Mouse (Mus musculus): Measurements from ENCODE around the gene Kcng3. TPM values are rescaled to one million over a fixed set of nuclear protein-coding genes. Genes with fewer than 3 reads are reported as not detected.

Kcng3 gene
- polyA plus RNA-seq, 1 experiment, result 0.15 TPM

DNA sequence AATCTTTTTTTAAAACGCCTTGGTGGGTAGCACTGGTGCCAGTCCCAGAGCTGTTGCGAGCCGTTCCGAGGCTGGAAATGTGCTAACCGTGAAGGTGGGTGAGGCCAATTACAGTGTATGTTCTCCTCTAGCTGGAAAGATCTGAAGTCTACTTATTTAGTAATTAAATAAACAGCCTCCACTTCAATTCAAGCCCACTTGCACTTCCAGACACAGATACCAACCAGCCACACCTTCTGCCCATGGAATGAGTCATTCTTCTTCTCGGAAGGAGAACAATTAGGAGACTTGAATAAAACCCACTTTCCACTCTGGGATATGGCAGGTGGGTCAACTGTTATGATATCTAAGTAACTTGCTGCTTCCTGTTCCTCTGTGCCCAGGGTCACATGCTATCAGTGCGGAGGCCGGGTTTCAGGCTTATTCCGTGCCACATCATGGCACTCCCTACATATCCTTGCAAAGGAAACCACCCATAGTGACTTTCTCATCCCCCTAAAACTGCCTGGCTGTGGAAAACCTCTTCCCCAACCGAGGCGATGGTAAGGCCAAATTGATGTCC is 54.8 kb downstream of the Kcng3 start:
- Histone ChIP-seq H3K4me3 (replicated peaks; ENCODE audit: insufficient read depth, low read depth, low read length) (no peak overlapping the region), H3K27me3 (ENCODE audit: control insufficient read depth, insufficient read depth, low read length) (no peaks in the 10 kb centered on the region), H3K4me1 (ENCODE audit: control insufficient read depth, insufficient read depth, low read length) (no peaks in the 10 kb centered on the region; the same call in 1 of the 2 replicates), H3K27ac (ENCODE audit: insufficient read depth, low read length) (no peak overlapping the region)
- DNase-seq, result no peak
- WGBS, result 95% methylated on average over 11 of the region's 11 CpGs
- TF ChIP-seq CTCF (IDR thresholded peaks at IDR 0.05; ENCODE audit: borderline replicate concordance, insufficient read depth, low read depth, low read length) (no peak), POLR2A (IDR thresholded peaks at IDR 0.05; ENCODE audit: borderline replicate concordance, insufficient read depth, low read length) (no peak)

DNA sequence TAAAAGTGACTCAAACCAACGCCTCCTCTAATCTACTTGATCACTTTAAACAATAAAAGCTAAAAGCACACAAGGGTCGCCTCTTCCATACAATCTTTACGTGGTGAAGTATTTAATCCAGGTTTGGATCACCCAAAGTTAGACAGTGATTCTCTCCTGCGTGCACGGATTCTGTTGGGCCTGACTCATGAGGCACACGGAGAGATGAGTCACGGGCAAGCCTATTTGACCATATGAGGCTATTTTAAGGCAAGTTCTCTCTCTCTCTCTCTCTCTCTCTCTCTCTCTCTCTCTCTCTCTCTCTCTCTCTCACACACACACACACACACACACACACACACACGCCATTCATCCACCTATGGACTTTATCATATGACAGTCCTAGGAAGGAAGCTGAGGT is 57.1 kb downstream of the Kcng3 start:
- 93% methylated on average over 8 of the region's 8 CpGs for WGBS
- H3K4me3 ChIP-seq (replicated peaks; ENCODE audit: insufficient read depth, low read depth, low read length), result no peak overlapping the region
- H3K4me1 ChIP-seq (ENCODE audit: control insufficient read depth, insufficient read depth, low read length), result no peaks in the 10 kb centered on the region; the same call in 1 of the 2 replicates
- no peak for DNase-seq
- no peak overlapping the region for H3K27ac ChIP-seq (ENCODE audit: insufficient read depth, low read length)
- H3K27me3 ChIP-seq (ENCODE audit: control insufficient read depth, insufficient read depth, low read length), result no peaks in the 10 kb centered on the region
- no peak for TF ChIP-seq CTCF (IDR thresholded peaks at IDR 0.05; ENCODE audit: borderline replicate concordance, insufficient read depth, low read depth, low read length)
- no peak for TF ChIP-seq POLR2A (IDR thresholded peaks at IDR 0.05; ENCODE audit: borderline replicate concordance, insufficient read depth, low read length)

DNA sequence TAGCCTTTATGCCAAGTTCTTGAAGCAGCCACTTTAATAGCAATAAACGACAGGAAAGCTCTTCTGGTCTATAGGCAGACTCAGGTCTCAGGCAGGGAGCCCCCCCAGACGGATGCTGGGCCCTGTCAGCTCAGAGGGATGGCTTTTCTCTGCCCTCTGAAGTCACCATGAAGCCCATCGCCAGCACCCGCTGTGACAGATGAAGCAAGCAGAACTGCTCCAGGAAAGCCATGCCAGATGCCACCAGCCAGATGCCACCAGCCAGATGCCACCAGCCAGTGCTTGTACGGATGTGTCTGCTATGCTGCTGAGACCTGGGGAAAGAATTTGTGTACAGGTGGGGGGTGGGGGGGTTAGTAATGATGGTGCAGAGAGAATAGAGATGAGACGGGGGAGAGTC is 58.6 kb downstream of the Kcng3 start:
- no peak for TF ChIP-seq POLR2A (IDR thresholded peaks at IDR 0.05; ENCODE audit: borderline replicate concordance, insufficient read depth, low read length)
- TF ChIP-seq CTCF (IDR thresholded peaks at IDR 0.05; ENCODE audit: borderline replicate concordance, insufficient read depth, low read depth, low read length), result no peak
- 25% methylated on average over 6 of the region's 6 CpGs for WGBS
- DNase-seq, result no peak
- no peak overlapping the region for H3K4me3 ChIP-seq (replicated peaks; ENCODE audit: insufficient read depth, low read depth, low read length)
- no peak overlapping the region for H3K27ac ChIP-seq (ENCODE audit: insufficient read depth, low read length)
- H3K4me1 ChIP-seq (ENCODE audit: control insufficient read depth, insufficient read depth, low read length), result no peaks in the 10 kb centered on the region; the same call in 1 of the 2 replicates
- no peaks in the 10 kb centered on the region for H3K27me3 ChIP-seq (ENCODE audit: control insufficient read depth, insufficient read depth, low read length)

DNA sequence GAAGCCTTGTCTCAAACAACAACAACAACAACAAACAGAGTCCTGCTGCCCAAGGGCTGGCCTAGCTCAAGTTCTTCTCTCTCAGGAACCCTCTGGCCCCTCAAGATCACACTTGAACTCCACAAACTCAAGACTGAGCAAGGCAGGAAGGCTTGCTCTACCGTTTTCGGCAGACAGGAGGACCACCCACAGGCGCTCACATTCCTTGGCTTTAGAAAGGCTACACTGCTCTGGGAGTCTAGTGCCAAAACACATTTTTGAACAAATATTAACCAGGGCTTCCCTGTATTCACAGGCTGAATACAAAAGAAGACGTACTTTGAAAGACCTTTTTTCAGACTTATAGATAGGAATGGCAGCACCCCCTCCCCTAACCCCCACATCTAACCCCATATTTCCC is 59.3 kb downstream of the Kcng3 start:
- TF ChIP-seq POLR2A (IDR thresholded peaks at IDR 0.05; ENCODE audit: borderline replicate concordance, insufficient read depth, low read length) (no peak), CTCF (IDR thresholded peaks at IDR 0.05; ENCODE audit: borderline replicate concordance, insufficient read depth, low read depth, low read length) (no peak)
- H3K27ac ChIP-seq (ENCODE audit: insufficient read depth, low read length), result no peak overlapping the region
- no peaks in the 10 kb centered on the region; the same call in 1 of the 2 replicates for H3K4me1 ChIP-seq (ENCODE audit: control insufficient read depth, insufficient read depth, low read length)
- H3K27me3 ChIP-seq (ENCODE audit: control insufficient read depth, insufficient read depth, low read length), result no peaks in the 10 kb centered on the region
- no peak for DNase-seq
- 35% methylated on average over 4 of the region's 4 CpGs for WGBS
- no peak overlapping the region for H3K4me3 ChIP-seq (replicated peaks; ENCODE audit: insufficient read depth, low read depth, low read length)

GRCm38 (mm10) chr17:83567375-83567774 is 64.3 kb downstream of the Kcng3 start:
- Histone ChIP-seq H3K27me3 (ENCODE audit: control insufficient read depth, insufficient read depth, low read length) (no peaks in the 10 kb centered on the region), H3K4me1 (ENCODE audit: control insufficient read depth, insufficient read depth, low read length) (peaks cover 9% of the 10 kb centered on the region), H3K27ac (ENCODE audit: insufficient read depth, low read length) (no peak overlapping the region), H3K4me3 (replicated peaks; ENCODE audit: insufficient read depth, low read depth, low read length) (no peak overlapping the region)
- DNase-seq, result no peak
- TF ChIP-seq CTCF (IDR thresholded peaks at IDR 0.05; ENCODE audit: borderline replicate concordance, insufficient read depth, low read depth, low read length) (no peak), POLR2A (IDR thresholded peaks at IDR 0.05; ENCODE audit: borderline replicate concordance, insufficient read depth, low read length) (no peak)
- WGBS, result 66% methylated on average over 8 of the region's 8 CpGs

DNA sequence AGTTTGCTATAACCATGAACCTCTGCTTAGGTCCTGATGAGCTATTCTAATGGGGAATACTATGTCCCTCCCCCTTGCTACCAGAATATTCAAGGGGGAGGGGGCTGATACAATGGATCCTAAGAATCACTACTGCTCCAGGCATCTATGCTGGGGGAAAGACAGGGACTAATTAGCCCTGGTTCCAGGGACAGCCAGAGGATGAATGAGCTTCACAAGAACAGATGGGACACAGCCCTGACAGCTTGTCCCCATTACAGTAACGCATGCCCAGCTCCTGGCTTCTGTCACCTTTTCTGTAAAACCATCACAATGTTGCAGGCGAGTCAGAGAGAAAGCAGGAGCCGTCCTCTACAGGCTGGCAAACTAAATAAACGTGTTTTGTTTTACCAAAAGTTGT is 66.2 kb downstream of the Kcng3 start:
- Histone ChIP-seq H3K27ac (ENCODE audit: insufficient read depth, low read length) (no peak overlapping the region), H3K27me3 (ENCODE audit: control insufficient read depth, insufficient read depth, low read length) (no peaks in the 10 kb centered on the region), H3K4me1 (ENCODE audit: control insufficient read depth, insufficient read depth, low read length) (peaks cover 9% of the 10 kb centered on the region), H3K4me3 (replicated peaks; ENCODE audit: insufficient read depth, low read depth, low read length) (no peak overlapping the region)
- TF ChIP-seq POLR2A (IDR thresholded peaks at IDR 0.05; ENCODE audit: borderline replicate concordance, insufficient read depth, low read length) (no peak), CTCF (IDR thresholded peaks at IDR 0.05; ENCODE audit: borderline replicate concordance, insufficient read depth, low read depth, low read length) (no peak)
- peak; percentile 33 to 54 for DNase-seq
- 7% methylated on average over 4 of the region's 4 CpGs for WGBS

DNA sequence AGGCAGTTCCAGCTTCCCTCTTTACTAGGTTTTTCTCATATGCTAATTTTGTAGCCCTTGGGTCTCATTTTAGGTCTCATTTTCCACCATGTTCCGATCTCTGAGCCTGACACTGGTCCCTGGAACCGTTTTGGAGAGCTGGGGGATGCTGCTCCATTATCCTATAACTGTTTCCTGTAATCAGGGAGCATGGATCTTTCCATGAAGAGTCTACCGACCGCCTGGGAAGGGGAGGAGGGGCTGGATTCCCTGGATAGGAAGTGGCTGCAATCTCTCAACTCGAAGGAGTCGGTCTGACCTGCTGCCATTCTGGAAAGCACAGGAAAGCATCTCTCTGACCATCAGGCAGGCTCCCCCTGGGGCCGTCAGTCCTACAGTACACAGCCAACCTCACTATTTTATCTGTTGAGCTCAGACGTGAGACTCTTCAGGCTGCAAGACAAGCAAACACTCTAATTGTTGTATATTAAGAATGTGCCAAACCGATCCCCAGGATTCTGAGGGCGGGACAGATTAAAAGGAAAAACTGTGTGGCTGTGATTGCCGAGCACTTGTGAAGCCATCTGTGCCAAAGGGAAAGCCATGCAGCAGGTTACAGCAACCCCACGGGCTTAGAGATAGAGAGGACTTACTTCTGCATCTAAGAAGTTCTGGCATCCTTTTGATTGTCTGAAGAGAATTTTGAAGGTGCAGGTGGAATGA is 67.4 kb downstream of the Kcng3 start:
- WGBS, result 25% methylated on average over 12 of the region's 12 CpGs
- no peak for TF ChIP-seq CTCF (IDR thresholded peaks at IDR 0.05; ENCODE audit: borderline replicate concordance, insufficient read depth, low read depth, low read length)
- TF ChIP-seq POLR2A (IDR thresholded peaks at IDR 0.05; ENCODE audit: borderline replicate concordance, insufficient read depth, low read length), result no peak
- DNase-seq, result peak; percentile 26 to 27
- Histone ChIP-seq H3K27me3 (ENCODE audit: control insufficient read depth, insufficient read depth, low read length) (no peaks in the 10 kb centered on the region), H3K4me3 (replicated peaks; ENCODE audit: insufficient read depth, low read depth, low read length) (no peak overlapping the region), H3K4me1 (ENCODE audit: control insufficient read depth, insufficient read depth, low read length) (peaks cover 9% of the 10 kb centered on the region), H3K27ac (ENCODE audit: insufficient read depth, low read length) (no peak overlapping the region)

DNA sequence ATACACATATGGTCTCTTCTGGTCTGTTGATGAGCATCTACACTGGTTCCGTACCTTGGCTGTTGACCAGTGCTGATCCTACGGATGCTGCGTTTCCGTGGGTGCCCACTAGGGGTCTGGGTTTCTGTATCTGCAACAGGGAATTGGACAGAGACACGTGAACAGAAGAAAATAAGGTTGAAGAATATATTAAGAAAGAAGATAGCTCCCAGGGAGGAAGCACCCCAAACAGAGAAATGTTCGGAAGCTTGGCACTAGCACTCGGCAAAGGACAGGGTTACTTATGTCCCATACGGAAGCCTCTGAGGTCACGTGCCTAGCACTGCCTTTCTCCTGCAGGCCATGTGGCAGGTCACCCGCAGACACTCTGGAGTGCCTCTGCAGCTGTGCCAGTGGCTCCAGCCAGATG is 68.0 kb downstream of the Kcng3 start:
- no peaks in the 10 kb centered on the region for H3K27me3 ChIP-seq (ENCODE audit: control insufficient read depth, insufficient read depth, low read length)
- H3K27ac ChIP-seq (ENCODE audit: insufficient read depth, low read length), result no peak overlapping the region
- H3K4me1 ChIP-seq (ENCODE audit: control insufficient read depth, insufficient read depth, low read length), result peaks cover 9% of the 10 kb centered on the region
- WGBS, result 38% methylated on average over 10 of the region's 10 CpGs
- TF ChIP-seq POLR2A (IDR thresholded peaks at IDR 0.05; ENCODE audit: borderline replicate concordance, insufficient read depth, low read length) (no peak), CTCF (IDR thresholded peaks at IDR 0.05; ENCODE audit: borderline replicate concordance, insufficient read depth, low read depth, low read length) (peak; percentile 35; the same call in 1 of the 2 replicates)
- DNase-seq, result peak; percentile 43 to 60
- H3K4me3 ChIP-seq (replicated peaks; ENCODE audit: insufficient read depth, low read depth, low read length), result no peak overlapping the region
